Mouse (Mus musculus): ENCODE measurements around the gene Rbm20.
"Not testable (repeated sequence)": the region's sequence is repeated elsewhere in the genome, so short reads cannot be mapped to it uniquely, and the experiment has no call there.

The Rbm20 gene

DNA sequence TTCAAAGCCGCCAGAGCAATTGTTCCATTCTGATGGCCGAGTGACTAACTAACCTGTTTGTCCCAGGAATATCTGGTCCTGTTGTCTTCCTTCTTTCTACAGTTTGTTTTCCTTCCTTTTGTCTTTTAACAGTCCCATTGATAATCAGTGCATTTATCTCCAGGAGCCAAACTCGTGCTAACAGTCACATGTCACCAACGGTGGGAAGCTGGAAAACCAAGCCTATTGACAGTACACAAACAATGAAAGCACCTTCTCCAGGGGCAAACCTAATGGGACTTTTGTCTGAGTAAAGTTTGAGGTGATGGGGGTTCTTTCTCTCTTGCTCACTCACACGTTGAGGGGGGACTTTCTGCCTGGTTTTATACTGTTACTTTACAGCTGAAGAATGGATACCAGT lies 213.2 kb downstream of the Rbm20 start:
- DNase-seq, result no peak

DNA sequence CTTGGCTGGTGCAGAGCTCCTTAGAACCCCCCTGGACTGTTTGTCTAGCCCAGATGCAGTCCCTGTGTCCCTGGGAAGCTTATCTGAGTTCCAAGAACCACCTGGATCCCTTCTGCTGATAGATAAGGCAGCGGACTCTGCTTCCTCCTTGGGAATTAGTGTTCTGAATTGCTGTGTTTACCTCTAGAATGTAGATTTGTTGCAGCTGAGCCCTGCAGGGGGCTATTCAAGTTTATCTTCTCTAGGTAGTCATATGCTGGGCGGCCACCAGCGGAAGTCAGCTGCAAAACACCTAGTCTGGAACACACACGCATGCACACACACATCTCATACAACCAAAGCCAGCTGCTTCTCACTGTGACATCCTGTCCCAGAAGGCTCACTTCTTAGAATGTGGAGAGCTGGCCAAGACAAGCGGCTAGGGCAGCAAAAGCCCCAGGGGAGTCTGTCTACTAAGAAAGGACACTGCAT lies 213.7 kb downstream of the Rbm20 start:
- no peak for DNase-seq

DNA sequence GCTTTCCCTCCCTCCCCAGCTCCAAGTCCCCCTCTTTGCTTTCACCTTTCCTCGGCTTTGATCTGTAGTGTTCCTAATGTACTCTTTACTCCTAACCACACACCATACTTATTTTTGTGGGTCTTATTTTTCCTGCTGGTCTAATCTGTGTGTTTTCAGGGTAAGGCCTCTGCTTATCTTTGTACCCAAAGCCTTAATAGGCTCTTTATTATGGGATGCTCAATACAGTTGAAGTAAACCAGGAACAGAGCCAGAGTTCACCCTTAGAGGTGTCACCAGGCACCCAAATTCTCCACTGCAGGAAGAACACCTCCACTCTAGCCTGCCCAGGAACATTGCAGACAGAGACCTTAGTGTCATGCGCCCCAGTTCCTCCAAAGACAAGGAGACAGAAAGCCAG lies 214.5 kb downstream of the Rbm20 start:
- no peak for DNase-seq

DNA sequence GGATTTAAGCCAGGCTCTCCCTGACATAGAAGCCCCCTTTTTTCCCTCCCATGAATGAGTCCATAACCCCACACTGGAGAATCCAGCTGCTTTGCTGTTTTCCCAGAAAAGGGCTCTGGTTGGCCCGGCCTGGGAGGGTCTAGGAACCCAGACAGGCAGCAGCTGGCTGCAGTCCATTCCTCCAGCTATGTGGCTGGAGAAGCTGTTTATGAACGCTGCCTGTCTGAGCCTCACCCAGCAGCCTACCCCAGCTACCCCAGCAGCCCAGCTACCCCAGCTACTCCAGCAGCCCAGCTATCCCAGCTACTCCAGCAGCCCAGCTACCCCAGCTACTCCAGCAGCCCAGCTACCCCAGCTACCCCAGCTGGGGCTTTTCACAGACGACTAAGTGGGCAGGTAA lies 215.0 kb downstream of the Rbm20 start, which contains the start of gene Pdcd4:
Gene Pdcd4, plus strand, starts transcription at position 171 of the 400 bp plus-strand sequence.
- DNase-seq, result no peak

DNA sequence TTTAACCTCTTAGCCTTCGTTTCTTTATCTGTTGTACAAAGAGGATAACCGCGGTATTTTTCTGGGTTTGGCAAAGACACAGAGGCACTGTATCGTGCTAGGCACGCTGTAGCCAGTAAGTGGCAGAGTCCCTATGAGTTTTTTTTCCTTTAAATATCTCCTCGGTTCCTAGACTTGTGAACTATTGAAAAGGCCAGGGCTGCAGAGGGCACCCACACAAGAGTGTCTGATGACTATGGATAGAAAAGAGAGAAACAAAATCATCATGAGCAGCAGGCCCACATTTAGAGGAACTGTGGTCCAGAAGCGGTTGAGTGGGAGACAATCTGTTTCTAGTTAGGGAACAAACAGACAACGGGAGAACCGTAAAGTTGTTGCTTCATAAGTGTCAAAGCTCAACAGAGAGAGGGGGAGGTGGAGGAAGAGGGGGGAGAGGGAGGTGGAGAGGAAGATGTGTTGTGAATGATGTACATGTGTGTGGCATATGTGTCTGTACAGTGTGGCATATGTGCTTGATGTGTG lies 215.8 kb downstream of the Rbm20 start:
- no peak for DNase-seq

DNA sequence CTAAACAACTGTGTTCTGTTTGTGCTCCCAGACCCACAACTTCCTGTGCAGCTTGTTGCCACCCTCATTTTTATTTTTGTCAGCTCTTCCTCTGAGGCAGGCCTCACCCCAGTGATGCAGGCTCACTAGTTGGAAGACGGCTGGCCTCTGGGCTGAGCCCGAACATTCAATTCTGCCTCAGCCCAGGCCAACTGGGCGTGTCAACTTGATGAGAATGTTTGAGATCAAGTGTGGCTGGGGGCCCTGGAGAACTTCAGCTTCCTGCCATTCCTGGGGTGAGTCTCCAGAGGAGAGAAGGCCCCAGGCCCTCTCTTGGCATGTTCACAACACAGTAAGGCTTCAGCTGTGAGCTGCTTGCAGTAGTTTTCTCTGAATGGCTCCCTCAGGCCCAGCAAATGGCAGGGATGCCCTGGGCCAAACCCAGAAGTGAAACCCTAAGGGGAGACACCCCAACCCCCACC lies 216.6 kb downstream of the Rbm20 start:
- no peak for DNase-seq

DNA sequence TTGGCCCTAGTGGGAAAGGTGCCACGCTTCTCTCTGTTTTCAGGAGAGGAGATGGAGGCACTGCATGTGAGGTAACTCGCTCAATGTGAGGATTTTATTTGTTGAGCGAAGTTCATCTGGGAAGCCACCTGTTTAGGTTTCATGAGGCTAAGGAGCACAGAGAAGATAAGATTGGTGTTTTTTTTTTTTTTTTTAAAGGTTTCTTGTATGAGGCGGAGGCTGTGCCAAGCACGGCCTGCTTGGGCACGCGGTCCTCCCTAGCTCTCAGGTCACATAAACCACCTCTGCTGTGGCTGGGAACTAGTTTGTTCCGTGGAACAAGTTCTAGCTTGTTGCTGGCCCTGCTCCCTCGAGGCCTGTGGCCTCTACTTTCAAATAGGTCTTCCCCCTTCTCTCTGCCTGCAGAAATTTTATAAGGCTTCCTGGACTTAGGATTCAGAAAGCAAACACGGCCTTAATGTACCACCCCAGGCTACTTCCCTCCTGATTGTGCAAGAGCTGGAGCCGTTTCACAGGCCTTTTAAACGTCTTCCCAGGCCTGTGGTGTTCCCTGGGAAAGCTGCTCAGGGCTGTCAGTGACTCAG lies 217.5 kb downstream of the Rbm20 start:
- no peak for DNase-seq

DNA sequence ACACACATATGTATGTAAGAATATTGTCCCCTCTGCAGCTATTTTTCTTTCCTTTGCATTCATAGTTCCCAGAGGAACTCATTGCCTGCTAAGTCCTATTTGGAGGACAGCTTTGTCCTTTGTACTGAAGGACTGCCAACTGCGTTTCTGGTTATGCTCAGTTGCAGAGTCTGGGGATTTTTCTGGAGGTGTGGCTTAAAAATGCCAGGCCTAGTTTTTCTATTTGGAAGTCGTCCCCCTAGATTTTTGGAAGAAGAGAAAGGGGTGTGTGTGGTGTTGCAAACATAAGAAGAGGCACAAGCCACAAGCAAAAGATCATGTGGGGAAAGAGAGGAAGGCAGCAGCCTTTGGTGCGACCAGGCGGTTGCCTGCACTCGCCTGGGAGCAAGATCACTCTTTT lies 220.9 kb downstream of the Rbm20 start:
- no peak for DNase-seq

DNA sequence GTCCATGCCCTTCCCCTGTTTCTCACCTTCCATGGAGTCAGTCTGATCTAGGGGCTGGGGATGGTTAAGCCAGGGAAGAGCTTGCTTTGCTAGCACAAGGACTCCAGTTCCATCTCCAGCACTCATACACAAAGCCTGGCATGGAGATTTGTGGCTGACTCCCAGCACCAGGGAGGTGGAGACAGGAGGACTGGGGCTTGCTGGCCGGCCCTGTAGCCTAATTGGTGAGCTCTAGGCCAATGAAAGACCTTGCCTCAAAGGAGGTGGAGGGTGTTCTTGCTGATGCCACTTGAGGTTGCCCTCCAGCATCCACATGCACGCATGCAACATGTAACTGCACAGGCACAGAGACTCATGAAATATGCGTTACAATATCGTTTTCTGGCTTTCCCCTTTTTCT lies 221.4 kb downstream of the Rbm20 start:
- no peak for DNase-seq

DNA sequence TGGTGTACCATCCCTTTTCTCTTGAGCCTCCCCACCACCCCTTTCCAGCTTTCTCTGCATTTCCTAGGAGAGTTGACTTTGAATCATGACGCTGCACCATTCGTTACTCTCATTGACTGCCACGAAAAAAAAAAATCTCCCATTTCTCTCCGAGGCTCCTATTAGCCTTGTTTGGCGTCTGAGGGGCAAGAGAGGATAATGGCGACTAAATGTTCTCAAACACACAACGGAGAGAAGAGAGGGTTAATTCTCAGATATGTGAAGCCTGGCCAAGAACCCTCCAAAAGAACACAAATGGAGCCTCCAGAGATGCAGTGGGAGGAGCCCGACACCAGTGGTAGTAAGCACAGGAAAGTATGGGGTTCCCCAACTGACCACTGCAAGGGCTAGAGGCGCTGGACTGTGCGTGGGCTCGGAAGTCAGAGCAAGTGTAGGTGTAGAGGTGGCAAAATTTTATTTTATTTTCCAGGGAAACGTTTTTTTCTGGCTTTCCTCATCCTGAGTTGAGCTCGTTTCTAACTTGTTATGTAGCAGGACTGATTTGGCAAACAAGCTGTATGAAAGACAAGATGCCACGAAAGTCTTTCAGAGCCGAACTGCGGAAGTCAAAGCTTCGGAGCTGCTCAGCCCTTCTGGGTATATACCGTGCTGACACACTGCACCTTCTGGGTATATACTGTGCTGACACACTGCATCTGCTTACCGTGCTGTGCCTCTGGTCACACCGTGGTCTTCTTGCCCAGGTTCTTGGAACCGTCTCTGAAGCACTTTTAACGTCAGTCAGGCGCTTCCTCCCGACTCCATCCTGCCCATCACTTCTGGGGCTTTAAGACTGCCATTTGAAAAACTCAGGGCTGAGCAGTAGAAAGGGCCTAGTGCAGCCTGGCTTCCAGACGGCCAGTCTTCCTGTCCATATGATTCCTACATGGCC lies 222.1 kb downstream of the Rbm20 start:
- DNase-seq, result no peak

DNA sequence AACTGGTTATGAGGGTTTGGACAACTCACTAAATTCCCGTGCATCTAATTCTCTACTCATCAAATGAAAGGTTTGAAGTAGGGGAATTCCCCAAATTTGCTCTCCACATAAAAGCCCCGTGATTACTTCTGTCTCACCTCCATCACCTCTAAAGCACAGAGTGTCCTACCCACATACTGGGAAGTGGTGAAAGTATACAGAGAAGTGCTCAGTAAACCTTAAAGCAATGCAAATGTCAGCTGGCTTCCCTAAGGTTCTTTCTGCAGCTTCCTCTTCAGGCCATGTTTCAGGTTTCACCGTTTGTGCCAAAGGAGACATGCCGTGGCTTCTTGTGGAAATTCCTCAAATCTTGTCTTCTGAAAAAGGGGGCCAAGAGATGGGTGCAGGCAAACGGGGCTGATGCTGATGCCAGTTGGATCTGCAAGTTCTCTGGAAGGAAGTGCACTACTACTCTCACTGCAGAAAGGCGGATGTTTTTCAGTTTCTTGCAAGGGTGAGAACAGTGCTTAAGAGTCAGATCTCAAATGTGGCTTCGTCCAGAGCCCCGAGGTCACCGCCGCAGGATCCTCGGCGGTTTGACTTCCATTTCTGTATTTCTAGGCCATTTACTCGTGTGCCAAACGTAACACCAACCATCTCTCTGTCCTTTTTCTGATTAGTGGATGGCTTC lies 223.0 kb downstream of the Rbm20 start:
- DNase-seq, result no peak

DNA sequence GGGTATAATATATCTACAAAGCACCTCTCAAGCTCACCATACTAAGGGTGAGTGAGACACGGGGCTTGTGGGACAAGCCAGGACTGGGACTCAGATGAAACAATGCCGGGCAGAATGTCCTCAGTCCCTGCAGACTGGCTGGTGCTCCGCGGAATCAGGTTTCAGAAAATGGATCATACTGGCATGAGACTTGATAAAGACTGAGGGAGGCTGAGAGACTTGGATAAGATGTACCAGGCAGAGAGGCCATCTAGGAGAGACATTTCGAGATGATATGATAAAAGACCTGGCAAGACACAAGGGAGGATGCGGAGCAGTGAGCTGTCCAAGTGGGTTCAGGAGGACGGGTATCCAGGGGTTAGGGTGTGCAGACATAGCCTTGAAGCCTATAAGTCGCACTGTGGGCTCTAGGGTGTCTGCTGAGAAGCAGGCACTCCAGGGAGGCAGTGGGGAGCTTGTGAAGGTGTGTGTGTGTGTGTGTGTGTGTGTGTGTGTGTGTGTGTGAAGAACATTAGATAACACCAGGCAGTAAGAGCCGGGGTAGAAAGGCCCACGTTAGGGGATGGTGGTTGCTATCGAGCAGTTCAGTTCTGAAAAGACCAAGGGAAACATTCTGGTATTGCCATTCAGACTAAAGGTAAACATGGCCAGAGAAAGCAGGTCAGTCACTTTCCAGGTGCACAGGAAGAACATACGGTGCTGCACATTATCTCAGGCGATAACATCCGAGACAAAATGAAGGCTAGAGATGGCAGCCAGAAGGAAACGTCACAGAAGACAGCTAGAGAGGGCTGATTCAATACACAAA lies 225.0 kb downstream of the Rbm20 start:
- DNase-seq, result no peak

DNA sequence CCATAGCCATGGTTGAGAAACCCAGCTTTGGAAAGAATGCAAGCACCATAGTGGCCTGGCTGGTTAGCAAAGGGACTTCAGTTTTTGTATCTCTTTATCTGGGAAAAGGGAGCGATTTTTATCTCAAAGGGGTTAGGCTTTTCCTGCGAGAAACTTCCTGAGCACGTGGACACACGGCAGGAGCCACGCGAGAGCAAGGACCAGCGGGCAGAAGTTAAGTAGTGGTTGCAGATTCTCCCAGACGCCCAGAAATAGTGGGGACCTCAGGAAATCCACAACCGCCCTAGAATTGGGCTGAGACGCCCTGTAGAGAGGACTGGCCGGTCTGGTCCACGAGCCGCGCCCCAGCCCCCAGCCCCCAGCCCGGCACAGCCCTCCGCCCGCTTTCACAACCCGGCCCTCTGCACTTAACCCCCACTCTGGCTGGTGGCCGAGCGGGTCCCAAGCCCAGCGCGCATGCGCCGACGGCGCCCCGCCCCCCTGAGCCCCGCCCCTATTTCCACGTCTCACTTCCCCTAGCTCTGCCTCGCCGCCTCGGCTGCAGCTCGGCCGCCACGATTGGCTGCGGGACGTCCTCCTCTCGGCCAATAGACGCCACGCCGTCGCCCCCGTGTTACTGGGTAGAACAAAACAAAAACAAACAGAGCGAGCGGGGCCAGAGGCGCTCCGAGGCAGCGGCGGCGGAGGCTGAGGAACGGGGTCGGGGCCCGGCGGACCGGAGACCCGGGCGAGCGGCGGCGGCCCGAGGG lies 225.8 kb downstream of the Rbm20 start:
- DNase-seq, result peak; percentile 95

DNA sequence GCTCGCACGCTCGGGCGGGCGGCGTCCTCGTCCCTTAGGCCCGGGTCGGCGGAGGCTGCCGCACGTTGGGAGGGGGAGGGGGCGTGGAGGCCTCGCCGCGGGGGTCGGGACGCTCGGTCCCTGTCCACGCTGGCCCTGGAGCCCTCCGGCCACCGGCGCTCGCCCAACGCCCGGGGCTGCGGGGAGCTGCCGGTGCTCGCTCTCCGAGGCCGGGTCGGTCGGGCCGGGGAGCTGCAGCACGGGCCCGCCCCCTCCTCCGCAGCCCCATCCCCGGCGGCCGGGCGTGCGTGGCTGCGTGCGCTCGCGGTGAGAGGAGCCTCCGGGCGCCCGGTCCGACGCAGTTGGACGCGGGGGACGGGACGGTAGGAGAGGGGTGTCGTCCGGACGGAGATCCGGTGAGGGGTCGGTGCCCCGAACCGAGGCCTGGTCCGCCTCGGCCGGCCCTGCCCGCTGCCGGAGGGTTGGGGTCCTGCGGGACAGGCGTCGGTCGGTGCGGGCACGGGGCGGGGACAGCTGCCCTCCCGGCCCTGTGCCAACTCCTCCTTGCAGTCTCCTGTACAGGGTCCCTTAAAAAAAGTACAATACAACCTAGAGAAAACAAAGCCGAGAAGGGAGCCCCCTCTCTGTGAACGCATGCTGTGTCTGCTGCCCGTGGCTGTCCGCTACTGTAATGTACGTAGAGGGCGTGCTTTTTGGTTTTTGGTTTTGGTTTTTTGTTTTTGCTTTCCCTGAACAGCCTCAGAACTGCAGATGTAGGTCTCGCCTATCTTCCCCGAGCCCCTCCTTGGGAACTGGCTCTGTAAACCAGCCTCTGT lies 226.6 kb downstream of the Rbm20 start:
- peak; percentile 72 for DNase-seq

DNA sequence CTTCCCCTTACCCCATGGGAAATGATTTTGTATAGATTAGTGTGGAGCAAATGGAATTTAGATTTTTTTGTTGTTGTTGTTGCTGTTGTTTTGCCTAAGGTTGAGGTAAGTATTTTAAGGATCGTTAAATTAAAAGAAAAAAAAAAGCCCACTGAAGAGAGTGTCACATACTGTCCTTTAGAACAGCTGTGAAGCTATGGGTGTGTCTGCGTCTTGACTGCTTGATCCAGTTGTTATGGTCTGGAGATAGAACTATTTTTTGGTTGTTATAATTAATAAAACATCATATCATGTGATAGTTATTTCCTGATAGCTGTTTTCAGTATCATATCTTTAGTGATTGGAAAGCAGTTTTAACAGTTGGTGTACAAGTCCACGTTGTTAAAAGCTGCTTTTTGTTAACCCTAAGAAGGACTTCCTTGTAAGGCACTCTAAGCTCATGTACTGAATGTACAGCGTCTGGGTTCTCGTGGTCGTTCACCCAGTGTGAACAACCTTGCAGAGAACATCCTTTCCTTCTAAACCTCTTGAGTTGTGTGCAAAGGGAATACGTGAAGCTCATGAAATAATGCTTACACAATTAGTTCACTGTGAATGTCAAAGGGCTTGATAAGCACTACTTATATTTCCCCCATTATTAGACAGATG lies 227.9 kb downstream of the Rbm20 start:
- DNase-seq, result no peak

DNA sequence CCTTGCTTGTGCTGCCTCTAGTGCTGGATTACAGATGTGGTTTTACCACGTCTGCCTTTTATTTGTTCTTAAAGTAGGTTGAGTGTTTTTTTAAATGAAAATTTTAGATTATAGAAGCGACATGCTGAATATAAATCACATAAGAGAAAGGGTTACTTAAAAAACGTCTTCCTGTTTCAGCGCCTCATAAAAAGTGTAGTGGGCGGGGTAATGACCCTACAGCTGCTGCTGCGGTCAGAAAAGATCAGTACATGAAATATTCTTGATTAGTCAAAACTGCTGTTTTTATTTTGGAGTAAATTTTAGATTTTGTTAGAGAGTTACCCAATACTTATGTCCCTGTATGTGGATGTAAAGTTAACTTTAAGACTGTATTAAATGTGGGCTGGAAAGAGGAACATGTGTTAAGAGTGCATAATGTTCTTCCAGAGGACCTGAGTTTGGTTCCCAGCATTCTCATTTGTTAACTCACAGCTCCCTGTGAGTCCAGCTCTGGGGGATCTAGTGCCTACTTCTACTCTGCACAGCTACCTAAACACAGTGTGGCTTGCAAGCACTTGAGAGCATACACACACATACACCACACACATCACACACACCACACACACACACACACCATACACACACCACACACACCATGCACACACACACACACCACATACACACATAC lies 229.1 kb downstream of the Rbm20 start:
- DNase-seq, result no peak

DNA sequence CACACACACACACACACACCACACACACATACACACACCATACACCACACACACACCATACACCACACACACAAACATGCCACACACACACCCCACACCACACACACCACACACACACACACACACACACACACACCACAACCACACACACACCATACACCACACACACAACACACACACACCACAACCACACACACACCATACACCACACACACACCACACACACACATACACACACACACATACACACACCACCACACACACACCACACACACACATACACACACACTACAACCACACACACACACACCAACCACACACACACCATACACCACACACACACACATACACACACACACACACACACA lies 229.6 kb downstream of the Rbm20 start:
- DNase-seq, result not testable (repeated sequence)

DNA sequence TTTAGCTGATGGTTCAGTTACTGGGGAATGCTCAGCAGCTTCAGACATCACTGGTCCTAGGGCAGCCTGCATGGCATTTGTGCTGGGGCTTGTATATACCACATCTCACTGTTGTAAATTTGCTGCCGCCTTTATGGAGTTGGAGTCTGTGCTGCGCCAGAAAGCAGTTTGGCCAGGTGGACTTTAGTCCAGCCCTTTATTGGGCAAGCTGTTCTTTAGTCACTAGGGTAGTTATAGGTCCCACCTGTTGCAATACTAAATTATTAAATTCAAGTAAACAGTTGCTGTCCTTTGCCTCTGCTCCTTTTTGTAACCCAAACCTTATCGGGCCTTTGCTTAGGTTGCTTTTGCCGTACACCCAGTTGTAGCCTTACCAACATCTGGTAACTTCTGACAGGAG lies 237.8 kb downstream of the Rbm20 start:
- no peak for DNase-seq

All from right cerebral cortex, postnatal 25 days (tissue).